Mouse (Mus musculus): ENCODE results near the gene Nthl1.

DNA sequence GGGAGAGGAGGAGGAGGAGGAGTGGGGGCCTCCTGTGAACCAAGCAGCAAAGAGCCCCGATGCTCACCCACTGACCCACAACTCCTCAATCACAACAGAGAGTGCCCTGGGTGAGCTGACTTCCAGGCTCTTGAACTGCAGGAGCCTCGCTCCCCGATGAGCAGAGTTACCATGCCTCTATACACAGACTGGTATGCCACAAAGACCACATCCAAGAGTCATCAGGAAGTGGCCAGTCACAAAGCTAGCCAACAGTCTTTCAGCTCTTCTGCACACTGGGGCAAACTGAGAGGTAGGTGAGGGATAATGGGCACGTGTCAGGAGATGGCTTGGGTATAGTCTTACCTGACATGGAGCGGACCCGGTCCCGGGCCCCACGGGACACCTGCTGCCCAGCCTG, 28.5 kb upstream of the Nthl1 start:
- TF ChIP-seq POLR2A (IDR thresholded peaks at IDR 0.05; ENCODE audit: borderline replicate concordance, control insufficient read depth, low read depth, low read length) (no peak), CTCF (IDR thresholded peaks at IDR 0.05; ENCODE audit: control insufficient read depth, insufficient read depth, low read length) (no peak)
